Mouse (Mus musculus) layer of hippocampus, adult 11-12 months (tissue): ENCODE data around the gene Dbp.
"Not testable (repeated sequence)": the region's sequence is repeated elsewhere in the genome, so short reads cannot be mapped to it uniquely, and the experiment has no call there.

ENCODE experiments used
- DNase-seq: peaks from one replicate; pipeline ENCODE4 v3.0.0; 2022; ENCODE audit warnings: low spot score

The Dbp gene

GRCm38 (mm10) chr7:45704730-45705442, at the start of gene Dbp:
TSS of gene Dbp (plus strand) at chr7:45705088.
- peak; percentile 100 for DNase-seq

GRCm38 (mm10) chr7:45660746-45661478, 44.0 kb upstream of the Dbp start:
- DNase-seq: no peak

- not testable (repeated sequence) for DNase-seq
Measured at GRCm38 (mm10) chr7:45661702-45662101, 43.2 kb upstream of the Dbp start.

- DNase-seq: no peak
Measured at GRCm38 (mm10) chr7:45665303-45666138, 39.4 kb upstream of the Dbp start.

- DNase-seq: no peak
Measured at GRCm38 (mm10) chr7:45666161-45666560, 38.7 kb upstream of the Dbp start, which contains the start of gene Fut2. TSS of gene Fut2 (minus strand) at chr7:45666394.

- DNase-seq: no peak
Measured at GRCm38 (mm10) chr7:45667761-45668160, 37.1 kb upstream of the Dbp start.

- no peak for DNase-seq
Measured at GRCm38 (mm10) chr7:45668921-45669320, 36.0 kb upstream of the Dbp start.

GRCm38 (mm10) chr7:45677627-45678295, 27.1 kb upstream of the Dbp start:
- no peak for DNase-seq

GRCm38 (mm10) chr7:45678513-45678912, 26.4 kb upstream of the Dbp start:
- DNase-seq: no peak

GRCm38 (mm10) chr7:45679966-45680621, 24.8 kb upstream of the Dbp start:
- no peak for DNase-seq

- no peak for DNase-seq
Measured at GRCm38 (mm10) chr7:45681046-45681736, 23.7 kb upstream of the Dbp start.

- peak; percentile 89 for DNase-seq
Measured at GRCm38 (mm10) chr7:45682144-45683126, 22.5 kb upstream of the Dbp start.

GRCm38 (mm10) chr7:45683396-45684050, 21.4 kb upstream of the Dbp start, which contains the start of gene Ntn5:
TSS of gene Ntn5 (plus strand) at chr7:45684022.
- DNase-seq: no peak

GRCm38 (mm10) chr7:45685811-45686210, 19.1 kb upstream of the Dbp start:
- DNase-seq: no peak

- no peak for DNase-seq
Measured at GRCm38 (mm10) chr7:45686841-45687240, 18.0 kb upstream of the Dbp start.

GRCm38 (mm10) chr7:45689099-45689498, 15.8 kb upstream of the Dbp start:
- no peak for DNase-seq

- DNase-seq: no peak
Measured at GRCm38 (mm10) chr7:45689800-45690199, 15.1 kb upstream of the Dbp start.

GRCm38 (mm10) chr7:45692364-45692763, 12.5 kb upstream of the Dbp start:
- no peak for DNase-seq
